In genomic region chr4:52473431-52473830, GRCm38 (mm10) we compare ENCODE assay signal across 21 mouse cellular contexts. TPM values are rescaled to one million over a fixed set of nuclear protein-coding genes. Genes with fewer than 3 reads are reported as not detected.
DNase-seq lines count a peak whose midpoint lies in the region; ATAC-seq and TF ChIP-seq lines count a peak whose summit lies in the region.
"Had no signal": no experiment of that assay in that cellular context is flagged by ENCODE, and none has a peak within 500 bp of the region (broad histone marks: within the 10 kb centered on the region; RNA-seq: fewer than 3 reads in every experiment).

No protein-coding gene starts in this region.

- WGBS in intestine, embryonic 15.5 days: 70% methylated on average over 3 of the region's 3 CpGs
- WGBS in intestine, postnatal 0 days: 42% methylated on average over 3 of the region's 3 CpGs
- 64% methylated on average over 3 of the region's 3 CpGs for WGBS in intestine, embryonic 16.5 days
- WGBS in heart, adult 2 months: 59% methylated on average over 3 of the region's 3 CpGs

- peak; percentile 73; the same call in 1 of the 2 replicates for ATAC-seq in intestine, embryonic 15.5 days
- ATAC-seq in intestine, postnatal 0 days: no peak
- peak; percentile 77 for ATAC-seq in intestine, embryonic 16.5 days
- ATAC-seq: activated CD4-positive, CD25-positive, alpha-beta regulatory T cell, adult 4 months; CD4-positive, CD25-positive, alpha-beta regulatory T cell, adult 4 months; Patski had no signal

- H3K27ac ChIP-seq in intestine, embryonic 15.5 days: no peak overlapping the region
- no peak overlapping the region for H3K27ac ChIP-seq in intestine, postnatal 0 days (ENCODE audit: low read depth, low read length)
- no peak overlapping the region for H3K27ac ChIP-seq in intestine, embryonic 16.5 days (ENCODE audit: low read length)
- H3K27ac ChIP-seq in heart, adult 2 months: no peak overlapping the region

- H3K9me3 ChIP-seq in intestine, embryonic 15.5 days: no peaks in the 10 kb centered on the region
- no peaks in the 10 kb centered on the region for H3K9me3 ChIP-seq in intestine, postnatal 0 days (ENCODE audit: control insufficient read depth)
- H3K9me3 ChIP-seq in intestine, embryonic 16.5 days (ENCODE audit: control insufficient read depth, low read length): no peaks in the 10 kb centered on the region
- H3K9me3 ChIP-seq: G1E had no signal

- no peak for TF ChIP-seq EP300 in heart, adult 2 months (IDR thresholded peaks at IDR 0.05; ENCODE audit: insufficient read depth, low read depth, low read length)

- H3K4me1 ChIP-seq in intestine, embryonic 15.5 days (replicated peaks): no peaks in the 10 kb centered on the region
- H3K4me1 ChIP-seq in intestine, postnatal 0 days (replicated peaks; ENCODE audit: control insufficient read depth, insufficient read depth, low read length): no peaks in the 10 kb centered on the region
- H3K4me1 ChIP-seq in intestine, embryonic 16.5 days (ENCODE audit: control insufficient read depth, insufficient read depth, low read length): no peaks in the 10 kb centered on the region
- no peaks in the 10 kb centered on the region for H3K4me1 ChIP-seq in heart, adult 2 months (ENCODE audit: control insufficient read depth, insufficient read depth, low read length)

- H3K9ac ChIP-seq in intestine, embryonic 15.5 days: no peak overlapping the region
- no peak overlapping the region for H3K9ac ChIP-seq in intestine, postnatal 0 days (ENCODE audit: low read depth, low read length)
- no peak overlapping the region for H3K9ac ChIP-seq in intestine, embryonic 16.5 days (ENCODE audit: low read depth, low read length)
- H3K9ac ChIP-seq in heart, adult 2 months (ENCODE audit: low read depth, low read length): no peak overlapping the region

- no peaks in the 10 kb centered on the region for H3K79me2 ChIP-seq in heart, adult 2 months (replicated peaks; ENCODE audit: control insufficient read depth, insufficient read depth, low read length)

- H3K27me3 ChIP-seq in intestine, embryonic 15.5 days (replicated peaks): no peaks in the 10 kb centered on the region
- no peaks in the 10 kb centered on the region for H3K27me3 ChIP-seq in intestine, postnatal 0 days (replicated peaks; ENCODE audit: control insufficient read depth, insufficient read depth, low read length)
- H3K27me3 ChIP-seq in intestine, embryonic 16.5 days (replicated peaks; ENCODE audit: control insufficient read depth, insufficient read depth, low read length): no peaks in the 10 kb centered on the region
- H3K27me3 ChIP-seq in heart, adult 2 months (ENCODE audit: control insufficient read depth, insufficient read depth, low read length): no peaks in the 10 kb centered on the region
- H3K27me3 ChIP-seq: CH12.LX, Patski had no signal

- 0 out of 2 replicates have a peak, but pooled peaks cover 9% of the 10 kb centered on the region for H3K36me3 ChIP-seq in intestine, embryonic 15.5 days
- H3K36me3 ChIP-seq in intestine, postnatal 0 days (ENCODE audit: control insufficient read depth, insufficient read depth): peaks cover 5% of the 10 kb centered on the region; the same call in 1 of the 2 replicates
- 0 out of 2 replicates have a peak, but pooled peaks cover 2% of the 10 kb centered on the region for H3K36me3 ChIP-seq in intestine, embryonic 16.5 days (ENCODE audit: control insufficient read depth, insufficient read depth, low read length)
- no peaks in the 10 kb centered on the region for H3K36me3 ChIP-seq in heart, adult 2 months (ENCODE audit: control insufficient read depth, insufficient read depth, low read length)

- no peak for TF ChIP-seq CTCF in intestine, postnatal 0 days (IDR thresholded peaks at IDR 0.05; ENCODE audit: low read depth)
- TF ChIP-seq CTCF in heart, adult 2 months (IDR thresholded peaks at IDR 0.05): no peak

- intact Hi-C loops in heart, adult 2 months (cut with DNase I): no loop called here

- no peak for DNase-seq in heart, adult 2 months
- DNase-seq: adrenal gland, adult 2 months; adrenal gland, adult 8-10 months; adrenal gland, postnatal 10 days; adrenal gland, postnatal 14 days; adrenal gland, postnatal 25 days; adrenal gland, postnatal 36 days; B cell, adult 2 months; cerebellum, adult 11 months; cerebellum, adult 11-12 months; cerebellum, adult 18-20 months had no signal

- TF ChIP-seq POLR2A in heart, adult 2 months (IDR thresholded peaks at IDR 0.05; ENCODE audit: insufficient read depth, low read depth, low read length): no peak

- no peak overlapping the region for H3K4me2 ChIP-seq in intestine, embryonic 15.5 days (replicated peaks)
- no peak overlapping the region for H3K4me2 ChIP-seq in intestine, postnatal 0 days (replicated peaks; ENCODE audit: low read depth)
- H3K4me2 ChIP-seq in intestine, embryonic 16.5 days (ENCODE audit: low read depth, low read length): no peak overlapping the region

- H3K4me3 ChIP-seq in intestine, embryonic 15.5 days (replicated peaks): no peak overlapping the region
- no peak overlapping the region for H3K4me3 ChIP-seq in intestine, postnatal 0 days (ENCODE audit: low read depth, low read length)
- no peak overlapping the region for H3K4me3 ChIP-seq in intestine, embryonic 16.5 days (ENCODE audit: low read length)
- H3K4me3 ChIP-seq in heart, adult 2 months: no peak overlapping the region

RNA-seq across cellular contexts. Expression of gene Vma21-ps, which starts 23.6 kb away (rescaled TPM):
- polyA plus RNA-seq in intestine, embryonic 15.5 days (2015; fragmentation: Nextera tagmentation; extraction: Ambion mirVana): 3.3 and 3.4 TPM in 2 replicates
- 0.90 TPM in 1 of 2 replicates, not detected in the other for polyA plus RNA-seq in intestine, postnatal 0 days (2015; fragmentation: Nextera tagmentation; extraction: Ambion mirVana)
- polyA plus RNA-seq in intestine, embryonic 16.5 days (2015; fragmentation: Nextera tagmentation; extraction: Ambion mirVana): 1.4 and 2.0 TPM in 2 replicates
- not detected for total RNA-seq in heart, adult 2 months (2021)
- not detected in 2 replicates for polyA plus RNA-seq in heart, adult 2 months (2012; rRNA removed)
- total RNA-seq: adrenal gland, adult 18-20 months; adrenal gland, adult 2 months; adrenal gland, postnatal 10 days; adrenal gland, postnatal 14 days; adrenal gland, postnatal 25 days; adrenal gland, postnatal 36 days; adrenal gland, postnatal 4 days; G1E had no signal
- polyA plus RNA-seq: activated CD4-positive, CD25-positive, alpha-beta regulatory T cell, adult 4 months; adrenal gland, adult 2 months; CD4-positive, CD25-positive, alpha-beta regulatory T cell, adult 4 months; G1E had no signal

RNA-seq across cellular contexts. Expression of gene Smc2, which starts 34.4 kb away (rescaled TPM):
- polyA plus RNA-seq in intestine, embryonic 15.5 days (2015; fragmentation: Nextera tagmentation; extraction: Ambion mirVana): 143 and 187 TPM in 2 replicates
- 46.7 and 52.0 TPM in 2 replicates for polyA plus RNA-seq in intestine, postnatal 0 days (2015; fragmentation: Nextera tagmentation; extraction: Ambion mirVana)
- 98.2 and 131 TPM in 2 replicates for polyA plus RNA-seq in intestine, embryonic 16.5 days (2015; fragmentation: Nextera tagmentation; extraction: Ambion mirVana)
- total RNA-seq in heart, adult 2 months (2021): 1 to 10 TPM; 2.4 to 2.8 TPM
- 0.29 and 0.97 TPM in 2 replicates for polyA plus RNA-seq in heart, adult 2 months (2012; rRNA removed)

Comparison
In these comparisons a context has a peak if more than half of its experiments do, and no peak if none do; other contexts are left out.
1. RNA of gene Smc2, which starts 34.4 kb away (polyA plus RNA-seq): 143 to 187 TPM in intestine, embryonic 15.5 days, 98.2 to 131 TPM in intestine, embryonic 16.5 days and 46.7 to 52.0 TPM in intestine, postnatal 0 days; 0.29 to 0.97 TPM in heart, adult 2 months; every median in the first group is over 10 times any median in the second.